Mouse (Mus musculus) heart, embryonic 15.5 days (tissue): ENCODE data around the gene Tyk2. TPM values are rescaled to one million over a fixed set of nuclear protein-coding genes. Genes with fewer than 3 reads are reported as not detected.

Experiments
- ATAC-seq: fragments of 200-750 bp; cut with Nextera tagmentation; replicated peaks from 2 replicates; pipeline ENCODE4 v1.8.0; 2017; ENCODE audit warnings: low read depth, moderate TSS enrichment; ENCODE audit not compliant: insufficient number of reproducible peaks, insufficient read depth, low FRiP score
- H3K27ac ChIP-seq: fragments of 300-500 bp; sonication (generic); 2 replicates; pipeline ENCODE4 v1.5.1; 2015; ENCODE audit warnings: mild to moderate bottlenecking, inconsistent platforms
- H3K27me3 ChIP-seq: fragments of 300-500 bp; sonication (generic); 2 replicates; pipeline ENCODE4 v1.6.1; 2015; ENCODE audit warnings: inconsistent platforms
- H3K36me3 ChIP-seq: fragments of 300-500 bp; sonication (generic); 2 replicates; pipeline ENCODE4 v1.6.1; 2015; ENCODE audit warnings: mild to moderate bottlenecking, inconsistent platforms
- H3K4me1 ChIP-seq: fragments of 300-500 bp; sonication (generic); replicated peaks from 2 replicates; pipeline ENCODE4 v1.6.1; 2015; ENCODE audit warnings: inconsistent platforms
- H3K4me2 ChIP-seq: fragments of 300-500 bp; sonication (generic); 2 replicates; pipeline ENCODE4 v1.6.1; 2015; ENCODE audit warnings: inconsistent platforms, mild to moderate bottlenecking, moderate library complexity
- H3K4me3 ChIP-seq: fragments of 300-500 bp; sonication (generic); 2 replicates; pipeline ENCODE4 v1.5.1; 2015; ENCODE audit warnings: mild to moderate bottlenecking, inconsistent platforms
- H3K9ac ChIP-seq: fragments of 300-500 bp; sonication (generic); 2 replicates; pipeline ENCODE4 v1.6.1; 2015; ENCODE audit warnings: mild to moderate bottlenecking, inconsistent platforms
- H3K9me3 ChIP-seq: fragments of 300-500 bp; sonication (generic); replicated peaks from 2 replicates; pipeline ENCODE4 v1.6.1; 2016; ENCODE audit warnings: inconsistent platforms
- WGBS: fragments of 180-500 bp; shearing (Covaris S2); methylation state at CpG from one replicate; pipeline ENCODE4 v1.1.7; 2015; ENCODE audit warnings: mixed read lengths; 5-methylcytosine and 5-hydroxymethylcytosine counted together
- polyA plus RNA-seq: library from polyadenylated mRNA; unstranded; fragments of >200 nt; fragmentation: Nextera tagmentation; extraction: Ambion mirVana; gene quantifications from 2 replicates; pipeline ENCODE4 v1.2.1, GENCODE M21; 2015

Gene Tyk2
- polyA plus RNA-seq, 1 experiment from 2014 or later: 12.2 TPM

- 6% methylated on average over 8 of the region's 8 CpGs for WGBS
- ATAC-seq: no peak
- peak overlapping the region; percentile 88 for H3K4me3 ChIP-seq
- no peaks in the 10 kb centered on the region for H3K9me3 ChIP-seq
- peak overlapping the region; percentile 72 for H3K4me2 ChIP-seq
- H3K27ac ChIP-seq: peak overlapping the region; percentile 82
- H3K4me1 ChIP-seq: peaks cover 60% of the 10 kb centered on the region
- H3K9ac ChIP-seq: peak overlapping the region; percentile 86
- no peaks in the 10 kb centered on the region for H3K27me3 ChIP-seq
- H3K36me3 ChIP-seq: peaks cover 9% of the 10 kb centered on the region; the same call in 1 of the 2 replicates
Measured at GRCm38 (mm10) chr9:21149077-21149653, 18.1 kb upstream of the Tyk2 start.

- Histone ChIP-seq H3K36me3 (peaks cover 15% of the 10 kb centered on the region; the same call in 1 of the 2 replicates), H3K4me3 (peak overlapping the region; percentile 88), H3K9ac (no peak overlapping the region; the same call in 1 of the 2 replicates), H3K4me1 (peaks cover 54% of the 10 kb centered on the region), H3K27me3 (no peaks in the 10 kb centered on the region), H3K9me3 (no peaks in the 10 kb centered on the region), H3K27ac (no peak overlapping the region), H3K4me2 (peak overlapping the region; percentile 72)
- no peak for ATAC-seq
Measured at GRCm38 (mm10) chr9:21148427-21148826, 17.4 kb upstream of the Tyk2 start.

GRCm38 (mm10) chr9:21146722-21147121 is 15.7 kb upstream of the Tyk2 start:
- H3K36me3 ChIP-seq: peaks cover 32% of the 10 kb centered on the region
- H3K27me3 ChIP-seq: no peaks in the 10 kb centered on the region
- H3K9me3 ChIP-seq: no peaks in the 10 kb centered on the region
- peaks cover 42% of the 10 kb centered on the region for H3K4me1 ChIP-seq
- peak overlapping the region; percentile 19 for H3K4me3 ChIP-seq
- WGBS: 31% methylated on average over 10 of the region's 10 CpGs
- H3K9ac ChIP-seq: peak overlapping the region; percentile 30; the same call in 1 of the 2 replicates
- H3K27ac ChIP-seq: peak overlapping the region; percentile 46
- peak overlapping the region; percentile 51 for H3K4me2 ChIP-seq
- ATAC-seq: no peak; the same call in 1 of the 2 replicates

GRCm38 (mm10) chr9:21145431-21145830 is 14.4 kb upstream of the Tyk2 start:
- H3K4me3 ChIP-seq: no peak overlapping the region
- peaks cover 45% of the 10 kb centered on the region for H3K36me3 ChIP-seq
- H3K9me3 ChIP-seq: no peaks in the 10 kb centered on the region
- no peak for ATAC-seq
- no peak overlapping the region for H3K9ac ChIP-seq
- no peak overlapping the region for H3K27ac ChIP-seq
- no peaks in the 10 kb centered on the region for H3K27me3 ChIP-seq
- no peak overlapping the region for H3K4me2 ChIP-seq
- 84% methylated on average over 4 of the region's 4 CpGs for whole genome bisulfite sequencing
- H3K4me1 ChIP-seq: peaks cover 42% of the 10 kb centered on the region

GRCm38 (mm10) chr9:21144361-21144760 is 13.3 kb upstream of the Tyk2 start:
- Histone ChIP-seq H3K36me3 (peaks cover 55% of the 10 kb centered on the region), H3K9ac (no peak overlapping the region), H3K4me1 (peaks cover 38% of the 10 kb centered on the region), H3K4me3 (no peak overlapping the region), H3K27ac (no peak overlapping the region), H3K4me2 (no peak overlapping the region), H3K9me3 (no peaks in the 10 kb centered on the region), H3K27me3 (no peaks in the 10 kb centered on the region)
- ATAC-seq: no peak
- WGBS: 98% methylated on average over 3 of the region's 3 CpGs

GRCm38 (mm10) chr9:21141922-21142321 is 10.9 kb upstream of the Tyk2 start:
- Histone ChIP-seq H3K27me3 (no peaks in the 10 kb centered on the region), H3K9ac (no peak overlapping the region), H3K4me1 (peaks cover 17% of the 10 kb centered on the region), H3K27ac (no peak overlapping the region), H3K4me3 (no peak overlapping the region), H3K4me2 (no peak overlapping the region), H3K9me3 (no peaks in the 10 kb centered on the region), H3K36me3 (peaks cover 69% of the 10 kb centered on the region)
- no peak for ATAC-seq
- 94% methylated on average over 14 of the region's 14 CpGs for WGBS

GRCm38 (mm10) chr9:21138386-21138785 is 7.3 kb upstream of the Tyk2 start:
- no peak for ATAC-seq
- Histone ChIP-seq H3K27ac (no peak overlapping the region), H3K4me2 (no peak overlapping the region), H3K9me3 (no peaks in the 10 kb centered on the region), H3K9ac (no peak overlapping the region), H3K36me3 (peaks cover 54% of the 10 kb centered on the region), H3K4me1 (peaks cover 20% of the 10 kb centered on the region), H3K27me3 (no peaks in the 10 kb centered on the region), H3K4me3 (no peak overlapping the region)
- 75% methylated on average over 4 of the region's 4 CpGs for WGBS

GRCm38 (mm10) chr9:21137229-21137628 is 6.2 kb upstream of the Tyk2 start:
- WGBS: 45% methylated on average over 3 of the region's 3 CpGs
- Histone ChIP-seq H3K9ac (no peak overlapping the region), H3K4me3 (no peak overlapping the region), H3K27ac (no peak overlapping the region), H3K36me3 (peaks cover 42% of the 10 kb centered on the region), H3K4me2 (no peak overlapping the region), H3K27me3 (no peaks in the 10 kb centered on the region), H3K9me3 (no peaks in the 10 kb centered on the region), H3K4me1 (peaks cover 20% of the 10 kb centered on the region)
- ATAC-seq: no peak

GRCm38 (mm10) chr9:21136401-21136800 is 5.4 kb upstream of the Tyk2 start:
- no peak for ATAC-seq

GRCm38 (mm10) chr9:21135941-21136381 is 4.9 kb upstream of the Tyk2 start:
- H3K27ac ChIP-seq: 0 out of 2 replicates have a peak overlapping the region, but pooled peaks have one; percentile 17
- H3K4me1 ChIP-seq: peaks cover 23% of the 10 kb centered on the region
- no peak overlapping the region for H3K9ac ChIP-seq
- WGBS: 37% methylated on average over 1 of the region's 1 CpGs
- no peak for ATAC-seq
- peaks cover 29% of the 10 kb centered on the region for H3K36me3 ChIP-seq
- no peaks in the 10 kb centered on the region for H3K27me3 ChIP-seq
- H3K4me2 ChIP-seq: no peak overlapping the region
- H3K9me3 ChIP-seq: no peaks in the 10 kb centered on the region
- H3K4me3 ChIP-seq: no peak overlapping the region

More at GRCm38 (mm10) chr9:21136401-21136800, 5.4 kb upstream of the Tyk2 start:
- Histone ChIP-seq H3K9me3 (no peaks in the 10 kb centered on the region), H3K36me3 (peaks cover 34% of the 10 kb centered on the region), H3K27ac (0 out of 2 replicates have a peak overlapping the region, but pooled peaks have one; percentile 17), H3K9ac (no peak overlapping the region), H3K4me3 (no peak overlapping the region), H3K4me1 (peaks cover 22% of the 10 kb centered on the region), H3K27me3 (no peaks in the 10 kb centered on the region), H3K4me2 (no peak overlapping the region)
- WGBS: 64% methylated on average over 6 of the region's 6 CpGs

GRCm38 (mm10) chr9:21135329-21135890 is 4.4 kb upstream of the Tyk2 start:
- ATAC-seq: no peak
- Histone ChIP-seq H3K27ac (0 out of 2 replicates have a peak overlapping the region, but pooled peaks have one; percentile 17), H3K27me3 (no peaks in the 10 kb centered on the region), H3K4me3 (no peak overlapping the region), H3K4me1 (peaks cover 25% of the 10 kb centered on the region), H3K9me3 (no peaks in the 10 kb centered on the region), H3K4me2 (no peak overlapping the region), H3K36me3 (peaks cover 24% of the 10 kb centered on the region), H3K9ac (no peak overlapping the region)
- WGBS: 69% methylated on average over 4 of the region's 4 CpGs
